ENCODE assay signal across 8 mouse cellular contexts in genomic region chr13:54687575-54688424, GRCm38 (mm10). TPM values are rescaled to one million over a fixed set of nuclear protein-coding genes. Genes with fewer than 3 reads are reported as not detected.
A peak's percentile ranks its signal among the peaks of the same experiment; 100 is the strongest.
DNase-seq lines count a peak whose midpoint lies in the region; ATAC-seq lines count a peak whose summit lies in the region.

No protein-coding gene starts in this region.

- peak; percentile 98 for DNase-seq in T-cell, adult 2 months (ENCODE audit: low spot score)
- peak; percentile 97 to 98 for DNase-seq in cerebellum, postnatal 36 days
- DNase-seq in frontal cortex, postnatal 36 days (ENCODE audit: low spot score in 2 of 2) = peak; percentile 94 to 99
- DNase-seq in left cerebral cortex, adult 18-20 months (ENCODE audit: low spot score in 2 of 2) = peak; percentile 96 to 98
- DNase-seq in right cerebral cortex, adult 18-20 months = peak; percentile 97
- peak; percentile 88 for DNase-seq in urinary bladder, postnatal 10 days (ENCODE audit: low spot score)

- peak overlapping the region; percentile 97 for H3K9ac ChIP-seq in hindbrain, embryonic 15.5 days

- peak; percentile 90 for ATAC-seq in hindbrain, embryonic 15.5 days (ENCODE audit: low FRiP score, low read depth)

- H3K9me3 ChIP-seq in hindbrain, embryonic 15.5 days = no peaks in the 10 kb centered on the region

- under 1% methylated on average over 79 of the region's 82 CpGs for WGBS in hindbrain, embryonic 15.5 days
- under 1% methylated on average over 62 of the region's 82 CpGs for WGBS in macrophage (ENCODE audit: missing documents)

- H3K79me2 ChIP-seq in macrophage (ENCODE audit: inconsistent target) = peaks cover 85% of the 10 kb centered on the region

- H3K4me3 ChIP-seq in hindbrain, embryonic 15.5 days = peak overlapping the region; percentile 85
- peak overlapping the region; percentile 50 for H3K4me3 ChIP-seq in macrophage (ENCODE audit: inconsistent target)

- H3K4me1 ChIP-seq in hindbrain, embryonic 15.5 days (replicated peaks) = peaks cover 67% of the 10 kb centered on the region

- no peaks in the 10 kb centered on the region for H3K27me3 ChIP-seq in hindbrain, embryonic 15.5 days

- H3K27ac ChIP-seq in hindbrain, embryonic 15.5 days (replicated peaks) = peak overlapping the region; percentile 99
- peak overlapping the region; percentile 79 for H3K27ac ChIP-seq in macrophage

- peak overlapping the region; percentile 70 for H3K4me2 ChIP-seq in hindbrain, embryonic 15.5 days

- H3K36me3 ChIP-seq in hindbrain, embryonic 15.5 days = peaks cover 16% of the 10 kb centered on the region
- H3K36me3 ChIP-seq in macrophage (ENCODE audit: inconsistent target) = peaks cover 15% of the 10 kb centered on the region

RNA-seq across cellular contexts. Expression of gene Rnf44, which starts 5.9 kb away (rescaled TPM):
- polyA plus RNA-seq in hindbrain, embryonic 15.5 days (2015; fragmentation: Nextera tagmentation; extraction: Ambion mirVana) = 90.7 and 91.5 TPM in 2 replicates
- 100 to 1,000 TPM; 168 to 172 TPM for total RNA-seq in left cerebral cortex, adult 18-20 months (2021)
- 10 to 100 TPM; 29.6 to 86.2 (median 55.0) TPM for total RNA-seq in macrophage (2018; cell fraction: chromatin; rRNA removed)
- 10 to 100 TPM; 54.0 to 92.5 (median 65.3) TPM for total RNA-seq in macrophage (2018; cell fraction: cytosol; rRNA removed)
- total RNA-seq in macrophage (2018; cell fraction: nucleus; rRNA removed) = 100 to 1,000 TPM in 1 of 26 experiments, 10 to 100 TPM in 25; 54.6 to 101 (median 67.4) TPM
- 62.2 to 71.1 TPM (median 68.0 TPM) in 3 replicates for polyA plus RNA-seq in macrophage (2018)

RNA-seq across cellular contexts. Expression of gene Cdhr2, which starts 13.5 kb away (rescaled TPM):
- 0.17 and 0.26 TPM in 2 replicates for polyA plus RNA-seq in hindbrain, embryonic 15.5 days (2015; fragmentation: Nextera tagmentation; extraction: Ambion mirVana)
- under 1 TPM; 0.58 to 0.73 TPM for total RNA-seq in left cerebral cortex, adult 18-20 months (2021)
- total RNA-seq in macrophage (2018; cell fraction: chromatin; rRNA removed) = not detected
- not detected for total RNA-seq in macrophage (2018; cell fraction: cytosol; rRNA removed)
- not detected for total RNA-seq in macrophage (2018; cell fraction: nucleus; rRNA removed)
- polyA plus RNA-seq in macrophage (2018) = not detected in 3 replicates

Comparison
In these comparisons a context has a peak if more than half of its experiments do, and no peak if none do; other contexts are left out.
1. Peak in every context shown above with its lines: DNase-seq, ATAC-seq, H3K4me3 ChIP-seq and H3K27ac ChIP-seq.